Mouse (Mus musculus) C2C12 (cell line): Measurements from ENCODE around the gene Nfib.

Source experiments
- CTCF ChIP-seq: IDR thresholded peaks from one replicate; pipeline ENCODE4 v1.5.1; 2011; ENCODE audit not compliant: control insufficient read depth, insufficient read depth, insufficient read length
- FOSL1 ChIP-seq: IDR thresholded peaks from one replicate; pipeline ENCODE4 v1.8.0; 2011; ENCODE audit warnings: mild to moderate bottlenecking, low read length; ENCODE audit not compliant: poor library complexity, insufficient read depth, severe bottlenecking
- MAX ChIP-seq: IDR thresholded peaks from one replicate; pipeline ENCODE4 v1.6.1; 2011; ENCODE audit warnings: mild to moderate bottlenecking, control low read depth
- MYOD1 ChIP-seq: IDR thresholded peaks from one replicate; pipeline ENCODE4 v1.6.1; 2011; ENCODE audit warnings: low read depth; ENCODE audit not compliant: control insufficient read depth, insufficient read length
- MYOG ChIP-seq: IDR thresholded peaks from one replicate; pipeline ENCODE4 v1.6.1; 2011; ENCODE audit not compliant: control insufficient read depth, insufficient read length; ENCODE audit errors: extremely low read depth
- USF1 ChIP-seq: IDR thresholded peaks from one replicate; pipeline ENCODE4 v1.6.1; 2011; ENCODE audit warnings: low read depth, mild to moderate bottlenecking, control low read depth, moderate library complexity

DNA sequence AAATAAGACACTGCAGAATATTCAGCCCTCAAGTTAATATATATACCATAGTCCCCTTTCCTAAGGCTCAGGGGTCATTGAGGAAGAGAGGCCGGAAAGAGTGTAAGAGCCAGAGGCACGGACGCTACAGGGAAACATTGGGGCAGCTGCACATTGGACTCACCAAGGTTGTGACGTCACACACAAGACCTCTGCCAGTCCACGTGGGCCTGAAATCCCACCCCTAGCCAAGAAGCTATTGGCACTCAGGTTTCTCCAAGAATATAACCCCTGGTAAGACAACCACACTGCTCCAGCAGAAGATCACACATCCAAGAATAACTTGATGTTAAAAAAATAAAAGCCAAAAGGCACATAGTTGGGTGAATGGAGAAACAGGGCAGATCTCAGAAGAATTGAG is 89.8 kb downstream of the Nfib start:
- TF ChIP-seq MAX: no peak
- TF ChIP-seq CTCF: no peak
- no peak for TF ChIP-seq MYOD1
- no peak for TF ChIP-seq USF1
- no peak for TF ChIP-seq MYOG
- no peak for TF ChIP-seq FOSL1
